Mouse (Mus musculus): Measurements from ENCODE around the gene Psma5. TPM values are rescaled to one million over a fixed set of nuclear protein-coding genes. Genes with fewer than 3 reads are reported as not detected.

The Psma5 gene
- 243 TPM in 2 replicates for polyA plus RNA-seq (2014; fragmentation: Nextera tagmentation; extraction: Ambion mirVana)

DNA sequence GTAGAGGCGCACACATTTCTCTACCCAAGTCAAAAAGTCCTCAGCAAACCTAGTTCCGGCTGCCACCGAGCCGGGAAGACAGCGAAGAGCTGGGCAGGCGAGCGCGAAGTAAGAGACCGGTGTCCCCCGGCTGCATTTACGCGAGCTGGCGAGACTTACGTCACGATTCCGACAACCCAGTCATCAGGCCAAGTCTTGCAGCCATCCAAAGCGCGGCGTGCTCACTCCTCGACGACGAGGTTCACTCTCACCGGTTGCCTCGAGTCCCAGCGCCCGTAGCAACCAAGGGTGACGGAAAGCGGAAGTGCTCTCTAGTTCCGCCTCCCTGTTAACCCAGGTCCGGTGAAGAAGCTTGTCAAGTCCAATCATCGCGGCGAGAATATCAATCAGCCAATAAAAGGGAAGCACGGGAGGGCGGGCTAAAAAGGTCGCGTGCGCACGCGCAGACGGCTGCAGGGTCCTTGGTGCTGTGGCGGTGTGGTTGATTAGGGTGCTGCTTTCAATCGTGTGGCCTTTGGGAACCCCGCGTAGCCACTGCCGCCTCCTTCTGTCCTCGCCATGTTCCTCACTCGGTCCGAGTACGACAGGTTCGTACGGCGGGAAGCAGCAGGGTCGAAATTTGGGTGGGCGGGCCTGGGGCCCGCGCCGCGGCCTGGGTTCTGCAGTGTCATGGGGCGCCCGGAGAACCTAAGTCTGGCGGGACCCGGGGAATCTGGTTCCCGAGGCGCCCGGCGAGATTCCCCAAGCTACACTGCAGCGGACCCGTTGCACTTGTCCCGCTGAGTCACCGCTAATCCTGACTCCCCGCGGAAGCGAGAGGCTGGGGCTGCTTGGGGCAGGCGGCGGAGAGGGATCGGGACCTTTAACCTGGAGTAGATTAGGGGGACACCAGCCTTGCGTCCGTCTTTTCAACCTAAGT is at the start of gene Psma5:
Gene Psma5, plus strand, starts transcription at position 208 of the 919 bp plus-strand sequence.
- WGBS = under 1% methylated on average over 79 of the region's 79 CpGs
- Histone ChIP-seq H3K36me3 (ENCODE audit: control insufficient read depth, insufficient read depth, low read length) (no peaks in the 10 kb centered on the region), H3K27ac (ENCODE audit: low read depth, low read length) (no peak within 1 kb of the TSS), H3K4me3 (ENCODE audit: low read depth, low read length) (peak within 1 kb of the TSS; percentile 63), H3K27me3 (ENCODE audit: control insufficient read depth, insufficient read depth, low read length) (no peaks in the 10 kb centered on the region), H3K9ac (replicated peaks; ENCODE audit: low read depth, low read length) (peak within 1 kb of the TSS; percentile 69), H3K4me1 (ENCODE audit: control insufficient read depth, insufficient read depth, low read length) (peaks cover 15% of the 10 kb centered on the region), H3K9me3 (ENCODE audit: control insufficient read depth, low read length) (no peaks in the 10 kb centered on the region), H3K4me2 (ENCODE audit: low read depth, low read length) (peak within 1 kb of the TSS; percentile 65)
- peak; percentile 100 for ATAC-seq (ENCODE audit: low read depth)

DNA sequence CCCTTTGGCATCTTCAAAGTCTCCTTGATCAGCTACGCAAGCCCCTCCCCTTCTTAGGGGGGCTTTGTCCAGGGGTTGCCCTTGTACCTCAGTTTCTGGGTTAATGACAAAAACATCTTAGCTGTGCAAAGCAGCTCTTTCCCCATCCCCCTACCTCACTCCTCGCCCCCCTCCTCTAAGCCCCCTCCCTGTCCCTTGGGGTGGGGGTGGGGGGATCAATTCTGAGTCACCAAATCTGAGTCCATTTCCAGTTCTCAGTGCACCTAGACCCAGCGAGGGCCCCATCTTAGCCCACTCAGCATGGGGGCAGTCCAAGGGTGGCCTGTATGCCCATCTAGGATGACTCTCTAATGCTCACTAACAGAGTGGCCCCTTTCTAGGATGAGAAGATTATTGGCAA is 47.7 kb upstream of the Psma5 start:
- Histone ChIP-seq H3K9me3 (ENCODE audit: control insufficient read depth, low read length) (no peaks in the 10 kb centered on the region), H3K27ac (ENCODE audit: low read depth, low read length) (no peak overlapping the region), H3K36me3 (ENCODE audit: control insufficient read depth, insufficient read depth, low read length) (peaks cover 34% of the 10 kb centered on the region; the same call in 1 of the 2 replicates), H3K4me1 (ENCODE audit: control insufficient read depth, insufficient read depth, low read length) (peaks cover 11% of the 10 kb centered on the region), H3K27me3 (ENCODE audit: control insufficient read depth, insufficient read depth, low read length) (no peaks in the 10 kb centered on the region; the same call in 1 of the 2 replicates), H3K9ac (replicated peaks; ENCODE audit: low read depth, low read length) (peak overlapping the region; percentile 87), H3K4me3 (ENCODE audit: low read depth, low read length) (peak overlapping the region; percentile 64), H3K4me2 (ENCODE audit: low read depth, low read length) (peak overlapping the region; percentile 96)
- WGBS = 56% methylated on average over 3 of the region's 3 CpGs
- no peak for ATAC-seq (ENCODE audit: low read depth)

DNA sequence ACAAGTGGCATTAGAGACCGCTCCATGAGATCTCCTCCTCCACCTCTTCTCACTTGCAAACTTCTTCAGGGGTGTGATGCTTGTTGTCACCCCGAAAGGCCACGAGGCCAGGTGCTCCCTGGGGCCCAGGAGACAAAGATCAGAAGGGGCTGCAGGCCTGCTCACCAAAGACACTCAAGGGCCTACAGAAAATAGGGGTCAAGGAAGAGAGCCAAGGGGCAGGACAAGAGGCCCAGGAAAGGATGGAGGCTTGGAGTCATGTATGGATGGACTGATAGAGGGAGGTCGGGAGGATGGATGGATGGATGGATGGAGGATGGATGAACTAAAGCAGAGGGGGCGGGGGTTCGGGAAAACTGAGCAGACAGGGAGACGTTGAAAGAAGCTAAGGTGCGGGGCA is 47.2 kb upstream of the Psma5 start:
- no peak for ATAC-seq (ENCODE audit: low read depth)
- Histone ChIP-seq H3K4me1 (ENCODE audit: control insufficient read depth, insufficient read depth, low read length) (peaks cover 11% of the 10 kb centered on the region), H3K36me3 (ENCODE audit: control insufficient read depth, insufficient read depth, low read length) (peaks cover 33% of the 10 kb centered on the region; the same call in 1 of the 2 replicates), H3K9ac (replicated peaks; ENCODE audit: low read depth, low read length) (peak overlapping the region; percentile 87), H3K9me3 (ENCODE audit: control insufficient read depth, low read length) (no peaks in the 10 kb centered on the region), H3K4me3 (ENCODE audit: low read depth, low read length) (peak overlapping the region; percentile 64), H3K27ac (ENCODE audit: low read depth, low read length) (peak overlapping the region; percentile 97), H3K27me3 (ENCODE audit: control insufficient read depth, insufficient read depth, low read length) (no peaks in the 10 kb centered on the region; the same call in 1 of the 2 replicates), H3K4me2 (ENCODE audit: low read depth, low read length) (peak overlapping the region; percentile 96)
- WGBS = 8% methylated on average over 8 of the region's 8 CpGs

DNA sequence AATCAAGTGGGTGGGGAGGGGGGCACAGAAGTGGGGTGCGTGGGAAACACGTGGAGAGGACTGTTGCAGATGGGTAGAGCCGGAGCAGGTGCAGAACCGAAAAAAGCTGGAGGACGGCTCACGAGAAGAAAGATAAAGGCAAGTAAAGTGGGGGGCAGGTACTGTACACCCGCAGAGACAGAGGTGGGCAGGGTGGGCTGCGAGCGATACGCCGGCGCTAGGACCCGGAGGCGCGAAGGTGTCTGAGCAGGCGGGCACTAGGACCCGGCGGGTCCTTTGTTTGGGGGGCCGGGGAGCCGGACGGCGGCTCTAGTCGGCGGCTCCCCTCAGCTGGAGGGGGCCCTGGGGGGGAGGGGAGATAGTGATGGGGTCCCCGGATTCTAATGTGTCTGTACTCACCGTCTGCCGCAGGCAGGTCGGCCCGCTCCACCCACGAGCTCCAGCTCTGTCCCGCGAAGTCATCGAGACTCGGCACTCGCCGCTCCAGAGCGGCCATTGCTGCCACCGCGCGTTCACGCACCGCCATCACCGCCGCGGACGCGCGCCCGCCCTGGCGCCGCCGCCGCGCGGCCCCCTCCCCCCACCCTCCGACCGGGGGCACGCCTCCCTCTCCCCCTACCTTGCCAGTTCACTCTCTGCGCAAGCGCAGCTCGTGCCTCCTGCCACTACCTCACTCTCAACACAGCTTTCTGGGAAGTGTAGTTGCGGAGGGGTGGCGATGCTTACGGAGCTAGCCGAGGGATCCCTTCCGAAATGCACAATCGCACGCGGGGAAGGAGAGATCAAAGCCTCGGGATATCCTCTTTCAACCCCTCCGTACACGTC is 46.6 kb upstream of the Psma5 start:
- Histone ChIP-seq H3K4me3 (ENCODE audit: low read depth, low read length) (peak overlapping the region; percentile 64), H3K27me3 (ENCODE audit: control insufficient read depth, insufficient read depth, low read length) (no peaks in the 10 kb centered on the region; the same call in 1 of the 2 replicates), H3K36me3 (ENCODE audit: control insufficient read depth, insufficient read depth, low read length) (peaks cover 27% of the 10 kb centered on the region; the same call in 1 of the 2 replicates), H3K4me1 (ENCODE audit: control insufficient read depth, insufficient read depth, low read length) (peaks cover 11% of the 10 kb centered on the region), H3K9me3 (ENCODE audit: control insufficient read depth, low read length) (no peaks in the 10 kb centered on the region), H3K9ac (replicated peaks; ENCODE audit: low read depth, low read length) (peak overlapping the region; percentile 87), H3K4me2 (ENCODE audit: low read depth, low read length) (peak overlapping the region; percentile 96), H3K27ac (ENCODE audit: low read depth, low read length) (peak overlapping the region; percentile 97)
- 0% methylated on average over 54 of the region's 72 CpGs for WGBS
- ATAC-seq (ENCODE audit: low read depth) = peak; percentile 95

DNA sequence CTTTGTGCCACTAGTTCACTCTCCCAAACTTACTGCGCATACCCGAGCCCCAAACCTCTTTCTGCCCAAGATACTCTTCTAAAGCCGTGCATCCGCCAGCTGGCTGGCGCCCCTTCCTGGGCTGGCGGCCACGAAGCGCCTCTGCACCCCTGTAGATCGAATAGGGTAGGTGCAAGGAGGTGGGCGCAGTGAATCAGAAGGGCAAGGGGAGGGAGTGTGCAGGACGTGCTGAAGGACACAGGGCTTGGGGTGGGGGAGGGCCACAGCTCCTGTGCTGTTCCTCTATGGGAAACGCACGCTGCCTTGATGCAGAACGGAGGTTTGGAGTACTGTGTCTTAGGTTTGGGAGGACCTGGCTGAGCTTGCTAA is 46.0 kb upstream of the Psma5 start, which contains the start of gene Atxn7l2:
Gene Atxn7l2, minus strand, starts transcription at position 164 of the 369 bp plus-strand sequence.
- H3K36me3 ChIP-seq (ENCODE audit: control insufficient read depth, insufficient read depth, low read length) = peaks cover 21% of the 10 kb centered on the region; the same call in 1 of the 2 replicates
- peak within 1 kb of the TSS; percentile 97 for H3K27ac ChIP-seq (ENCODE audit: low read depth, low read length)
- 0% methylated on average over 14 of the region's 14 CpGs for WGBS
- ATAC-seq (ENCODE audit: low read depth) = peak; percentile 91
- H3K4me3 ChIP-seq (ENCODE audit: low read depth, low read length) = peak within 1 kb of the TSS; percentile 64
- peak within 1 kb of the TSS; percentile 87 for H3K9ac ChIP-seq (replicated peaks; ENCODE audit: low read depth, low read length)
- H3K4me1 ChIP-seq (ENCODE audit: control insufficient read depth, insufficient read depth, low read length) = peaks cover 11% of the 10 kb centered on the region
- peak within 1 kb of the TSS; percentile 96 for H3K4me2 ChIP-seq (ENCODE audit: low read depth, low read length)
- no peaks in the 10 kb centered on the region for H3K9me3 ChIP-seq (ENCODE audit: control insufficient read depth, low read length)
- no peaks in the 10 kb centered on the region; the same call in 1 of the 2 replicates for H3K27me3 ChIP-seq (ENCODE audit: control insufficient read depth, insufficient read depth, low read length)

DNA sequence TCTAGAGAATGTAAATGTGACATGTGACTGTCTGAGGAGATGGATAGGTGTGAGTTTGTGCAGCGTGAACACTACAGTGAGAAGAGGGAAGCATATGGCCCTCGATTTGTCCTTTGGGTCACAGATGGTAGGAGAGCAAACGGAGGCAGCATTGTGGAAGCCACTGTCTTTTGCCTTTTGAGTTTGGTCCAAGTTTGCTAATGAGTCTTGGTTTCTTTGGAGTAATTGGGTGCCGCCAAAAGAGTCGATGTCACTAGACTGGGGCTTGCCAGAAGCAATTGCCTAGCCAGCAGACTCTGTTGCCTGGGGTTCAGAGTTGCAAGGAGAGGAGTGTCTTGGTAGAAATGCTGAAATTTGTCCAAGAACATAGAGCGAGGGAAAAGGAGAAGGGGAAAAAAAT is 44.9 kb upstream of the Psma5 start:
- Histone ChIP-seq H3K27me3 (ENCODE audit: control insufficient read depth, insufficient read depth, low read length) (no peaks in the 10 kb centered on the region; the same call in 1 of the 2 replicates), H3K36me3 (ENCODE audit: control insufficient read depth, insufficient read depth, low read length) (peaks cover 10% of the 10 kb centered on the region; the same call in 1 of the 2 replicates), H3K4me2 (ENCODE audit: low read depth, low read length) (peak overlapping the region; percentile 58; the same call in 1 of the 2 replicates), H3K27ac (ENCODE audit: low read depth, low read length) (no peak overlapping the region; the same call in 1 of the 2 replicates), H3K4me1 (ENCODE audit: control insufficient read depth, insufficient read depth, low read length) (peaks cover 11% of the 10 kb centered on the region), H3K4me3 (ENCODE audit: low read depth, low read length) (peak overlapping the region; percentile 64; the same call in 1 of the 2 replicates), H3K9ac (replicated peaks; ENCODE audit: low read depth, low read length) (no peak overlapping the region), H3K9me3 (ENCODE audit: control insufficient read depth, low read length) (no peaks in the 10 kb centered on the region)
- 51% methylated on average over 6 of the region's 6 CpGs for WGBS
- ATAC-seq (ENCODE audit: low read depth) = no peak

DNA sequence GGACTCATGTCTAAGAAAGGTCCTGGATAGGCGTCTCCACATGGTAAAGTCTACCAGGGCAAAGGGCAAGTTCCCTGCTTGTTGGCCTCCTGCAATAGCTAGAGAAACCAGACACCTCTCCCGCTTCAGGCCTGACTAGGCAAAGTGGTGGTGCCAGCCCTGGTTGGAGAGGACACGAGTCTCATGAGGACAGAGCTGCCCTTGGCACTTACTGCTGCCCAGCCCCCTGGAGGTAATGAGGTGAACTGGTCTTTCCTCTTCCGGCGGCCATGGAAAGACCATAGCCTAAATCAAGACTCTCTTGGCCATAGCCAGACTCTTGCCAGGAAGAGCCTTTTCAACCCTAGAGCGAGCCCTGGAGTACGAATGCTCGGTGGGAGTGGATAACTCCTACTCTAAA is 44.3 kb upstream of the Psma5 start:
- Histone ChIP-seq H3K4me2 (ENCODE audit: low read depth, low read length) (no peak overlapping the region), H3K4me1 (ENCODE audit: control insufficient read depth, insufficient read depth, low read length) (peaks cover 11% of the 10 kb centered on the region), H3K9me3 (ENCODE audit: control insufficient read depth, low read length) (no peaks in the 10 kb centered on the region), H3K36me3 (ENCODE audit: control insufficient read depth, insufficient read depth, low read length) (0 out of 2 replicates have a peak, but pooled peaks cover 5% of the 10 kb centered on the region), H3K9ac (replicated peaks; ENCODE audit: low read depth, low read length) (no peak overlapping the region), H3K4me3 (ENCODE audit: low read depth, low read length) (no peak overlapping the region), H3K27ac (ENCODE audit: low read depth, low read length) (no peak overlapping the region), H3K27me3 (ENCODE audit: control insufficient read depth, insufficient read depth, low read length) (no peaks in the 10 kb centered on the region; the same call in 1 of the 2 replicates)
- ATAC-seq (ENCODE audit: low read depth) = no peak
- WGBS = 91% methylated on average over 8 of the region's 8 CpGs

DNA sequence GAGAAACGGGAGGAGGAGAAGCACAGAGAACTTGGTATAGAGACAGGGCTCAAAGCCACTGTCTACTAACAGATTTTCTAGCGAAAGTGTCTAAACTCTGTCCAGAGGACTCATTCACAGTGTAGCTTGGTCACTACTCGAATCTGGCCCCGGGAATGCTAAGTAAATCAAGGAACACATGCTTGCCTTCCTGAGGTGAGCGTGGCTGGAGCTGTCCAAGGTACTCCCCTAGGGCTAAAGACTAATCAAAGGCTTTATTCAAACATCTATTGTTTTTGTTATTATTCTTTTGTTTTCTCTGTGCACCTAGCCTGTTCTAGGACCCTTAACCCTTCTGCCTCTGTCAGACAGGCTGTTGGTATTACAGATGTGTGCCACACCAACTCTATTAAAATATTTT is 42.0 kb upstream of the Psma5 start:
- WGBS = 20% methylated on average over 5 of the region's 5 CpGs
- Histone ChIP-seq H3K4me2 (ENCODE audit: low read depth, low read length) (no peak overlapping the region), H3K9me3 (ENCODE audit: control insufficient read depth, low read length) (no peaks in the 10 kb centered on the region), H3K27ac (ENCODE audit: low read depth, low read length) (no peak overlapping the region), H3K27me3 (ENCODE audit: control insufficient read depth, insufficient read depth, low read length) (no peaks in the 10 kb centered on the region; the same call in 1 of the 2 replicates), H3K9ac (replicated peaks; ENCODE audit: low read depth, low read length) (no peak overlapping the region), H3K4me1 (ENCODE audit: control insufficient read depth, insufficient read depth, low read length) (no peaks in the 10 kb centered on the region; the same call in 1 of the 2 replicates), H3K36me3 (ENCODE audit: control insufficient read depth, insufficient read depth, low read length) (no peaks in the 10 kb centered on the region), H3K4me3 (ENCODE audit: low read depth, low read length) (no peak overlapping the region)
- ATAC-seq (ENCODE audit: low read depth) = no peak

Data from neural tube, embryonic 14.5 days (tissue).